Mouse (Mus musculus): ENCODE data around the gene Xpo4. TPM values are rescaled to one million over a fixed set of nuclear protein-coding genes. Genes with fewer than 3 reads are reported as not detected.

Xpo4 gene
- polyA plus RNA-seq, 1 experiment from 2014 or later: 19.6 TPM

DNA sequence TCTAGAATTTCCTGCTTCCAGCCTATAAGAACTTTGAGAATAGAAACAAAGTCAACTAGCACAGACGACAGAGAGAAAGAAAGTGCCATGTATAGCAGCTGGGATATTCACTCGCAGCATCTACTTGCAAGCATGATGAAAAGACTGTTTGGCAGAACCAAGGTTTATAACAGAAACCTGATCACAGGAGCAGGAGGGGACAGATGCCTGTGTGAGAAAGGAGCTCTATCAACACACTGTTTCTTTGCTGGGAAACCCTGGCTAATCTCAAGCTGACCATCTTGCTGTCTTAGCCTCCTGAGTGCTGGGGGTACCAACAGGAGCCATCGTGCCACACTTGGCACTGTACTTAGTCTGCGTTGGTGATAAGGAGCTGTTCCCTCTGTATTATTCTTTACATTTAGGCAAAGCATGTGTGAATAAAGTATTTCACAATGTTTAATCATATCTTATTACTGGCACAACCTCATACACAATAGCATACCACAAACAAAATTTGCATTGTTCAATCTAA, 55.4 kb downstream of the Xpo4 start:
- DNase-seq (ENCODE audit: low spot score): no peak

DNA sequence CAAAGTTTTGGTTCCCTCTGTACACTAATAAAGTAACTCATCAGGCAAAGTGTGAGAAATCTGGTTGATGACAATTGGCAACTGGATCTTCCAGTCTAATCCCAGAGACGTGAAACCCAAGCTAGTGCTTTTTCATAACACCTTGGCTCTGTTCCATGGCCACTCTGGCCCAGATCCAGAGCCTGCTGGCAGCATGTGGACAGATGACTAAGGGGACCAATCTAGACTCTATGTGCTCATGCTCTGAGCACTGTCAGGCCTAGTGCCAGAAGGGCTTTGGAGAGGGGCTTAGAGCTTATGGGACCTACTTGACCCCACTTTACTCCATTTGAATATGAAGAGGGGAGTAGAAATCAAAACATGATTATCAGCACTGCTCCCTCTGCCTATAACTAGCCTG, 57.7 kb downstream of the Xpo4 start:
- no peak for DNase-seq (ENCODE audit: low spot score)

DNA sequence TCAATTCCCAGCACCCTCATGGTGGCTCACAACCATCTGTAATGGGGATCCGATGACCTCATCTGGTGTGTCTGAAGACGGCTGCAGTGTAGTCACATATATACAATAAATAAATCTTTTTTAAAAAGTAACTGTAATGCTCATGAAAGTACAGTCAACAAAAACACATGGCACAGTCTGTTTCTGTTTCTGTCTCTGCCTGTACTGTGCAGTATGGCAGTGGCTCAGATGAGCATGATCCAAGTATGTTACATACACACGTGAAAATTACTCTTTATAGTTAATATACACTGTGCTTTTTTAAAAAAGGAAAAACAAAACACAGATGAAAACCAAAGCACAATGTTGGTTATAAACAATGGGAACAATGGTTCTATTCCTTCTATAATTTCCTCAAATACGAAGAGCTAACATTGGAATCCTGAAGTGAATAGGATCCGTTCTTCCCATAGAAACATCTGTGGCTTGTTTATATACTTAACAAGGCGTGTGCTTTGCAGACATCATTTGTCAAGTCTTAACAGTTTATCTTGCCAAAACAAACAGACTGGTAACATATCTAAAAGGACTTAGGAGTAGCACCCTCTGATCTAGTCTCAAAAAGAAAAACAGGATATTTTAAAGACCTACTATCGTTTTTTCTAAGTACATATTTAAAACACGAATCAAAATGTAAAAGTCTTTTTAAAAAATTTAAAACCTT, 58.4 kb downstream of the Xpo4 start:
- DNase-seq (ENCODE audit: low spot score): no peak

DNA sequence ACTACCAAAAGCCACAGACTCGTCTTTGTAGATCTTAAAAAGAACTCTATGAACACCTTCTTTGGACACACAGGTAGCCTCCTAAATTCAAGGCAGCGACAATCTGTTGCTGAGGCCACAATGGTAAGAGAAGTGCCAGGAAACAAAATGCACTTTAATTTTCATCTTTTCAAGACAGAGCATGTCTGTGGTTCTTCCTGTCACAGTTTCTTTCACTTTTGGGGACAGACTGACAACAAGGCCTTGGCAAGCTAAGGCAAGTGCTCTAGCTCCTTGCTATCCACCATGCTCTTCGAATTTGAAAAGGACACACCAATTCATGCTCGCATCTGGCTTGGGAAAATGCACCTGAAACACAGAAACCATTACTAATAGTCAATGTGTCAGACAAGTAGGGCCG, 72.0 kb downstream of the Xpo4 start:
- DNase-seq (ENCODE audit: low spot score): no peak

DNA sequence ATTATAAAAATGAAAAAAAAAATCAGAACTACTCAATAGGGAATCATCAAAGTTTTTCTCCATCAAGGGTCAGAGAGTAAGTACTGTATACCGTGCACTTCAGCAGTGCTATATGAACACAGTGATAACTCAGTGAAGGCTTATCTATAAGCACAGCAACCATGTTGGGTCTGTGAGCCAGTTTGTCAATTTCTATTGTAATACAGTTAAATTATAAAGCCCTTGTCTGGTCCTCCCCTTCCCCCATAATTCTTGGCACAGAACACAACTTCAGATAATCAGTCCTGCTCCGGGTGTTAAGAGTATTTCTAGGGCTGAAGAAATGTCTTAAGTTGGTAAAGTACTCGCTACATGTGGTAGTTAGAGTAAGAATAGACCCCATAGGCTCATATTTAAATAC, 73.4 kb downstream of the Xpo4 start:
- DNase-seq (ENCODE audit: low spot score): no peak

DNA sequence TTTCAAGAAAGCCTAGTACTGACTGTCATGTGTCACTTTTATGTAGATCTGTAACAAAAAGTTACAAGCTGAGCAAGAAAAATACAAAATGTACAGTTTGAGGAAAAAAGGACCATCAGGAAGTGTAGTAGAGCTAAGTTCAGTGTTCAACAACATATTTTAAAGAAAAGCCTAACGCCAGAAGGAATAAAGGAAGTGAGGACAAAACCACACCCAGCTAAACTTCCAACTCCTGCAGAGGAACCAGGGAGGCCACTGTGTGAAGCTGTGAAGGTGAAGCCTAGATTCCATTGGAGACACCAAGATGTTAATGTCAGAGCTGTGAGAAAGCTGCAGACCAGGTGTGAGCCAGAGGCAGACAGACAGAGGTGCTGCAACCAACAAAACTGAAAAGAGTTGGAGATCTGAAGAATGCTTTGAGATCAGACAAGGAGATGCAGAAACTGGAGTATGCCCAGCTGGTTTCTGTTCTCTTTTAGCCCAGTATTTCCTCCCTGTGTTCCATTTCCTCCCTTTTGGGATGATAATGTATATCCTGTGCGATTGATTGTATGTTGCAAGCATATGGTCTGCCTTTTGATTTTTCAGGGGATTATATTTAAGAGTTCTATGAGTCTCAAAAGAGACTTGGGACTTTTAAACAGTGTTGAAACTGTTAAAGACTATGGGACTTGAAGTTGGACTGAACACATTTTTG, 88.7 kb downstream of the Xpo4 start:
- no peak for DNase-seq (ENCODE audit: low spot score)

DNA sequence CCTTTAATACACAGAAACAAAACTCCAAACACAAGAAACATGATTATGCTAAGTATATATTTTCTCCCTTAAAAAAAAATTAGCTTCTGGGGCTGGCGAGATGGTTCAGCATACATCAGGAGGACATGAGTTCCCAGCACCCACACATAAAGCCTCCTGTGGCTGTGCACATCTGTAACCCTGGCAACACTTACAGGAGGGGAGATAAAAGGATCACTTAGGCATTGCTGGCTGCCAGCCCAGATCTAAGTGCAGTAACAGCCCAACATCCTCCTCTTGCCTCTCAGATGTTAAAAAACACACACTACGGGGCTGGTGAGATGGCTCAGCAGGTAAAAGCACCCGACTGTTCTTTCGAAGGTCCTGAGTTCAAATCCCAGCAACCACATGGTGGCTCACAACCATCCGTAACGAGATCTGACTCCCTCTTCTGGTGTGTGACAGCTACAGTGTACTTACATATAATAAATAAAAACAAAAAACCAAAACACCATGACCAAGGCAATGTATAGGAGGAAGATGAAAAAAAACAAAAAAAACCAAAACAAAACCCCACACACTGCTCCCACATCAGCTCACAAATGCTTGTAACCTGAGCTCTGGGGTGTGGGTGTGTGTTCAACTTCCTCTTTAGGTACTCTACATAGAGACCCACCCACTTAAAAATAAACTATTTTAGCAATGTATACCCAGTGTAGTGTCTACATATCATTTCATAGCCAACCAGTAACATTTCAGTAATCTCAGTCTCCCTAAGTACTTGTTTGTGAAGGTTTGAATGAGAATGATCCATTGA, 90.2 kb downstream of the Xpo4 start:
- no peak for DNase-seq (ENCODE audit: low spot score)

DNA sequence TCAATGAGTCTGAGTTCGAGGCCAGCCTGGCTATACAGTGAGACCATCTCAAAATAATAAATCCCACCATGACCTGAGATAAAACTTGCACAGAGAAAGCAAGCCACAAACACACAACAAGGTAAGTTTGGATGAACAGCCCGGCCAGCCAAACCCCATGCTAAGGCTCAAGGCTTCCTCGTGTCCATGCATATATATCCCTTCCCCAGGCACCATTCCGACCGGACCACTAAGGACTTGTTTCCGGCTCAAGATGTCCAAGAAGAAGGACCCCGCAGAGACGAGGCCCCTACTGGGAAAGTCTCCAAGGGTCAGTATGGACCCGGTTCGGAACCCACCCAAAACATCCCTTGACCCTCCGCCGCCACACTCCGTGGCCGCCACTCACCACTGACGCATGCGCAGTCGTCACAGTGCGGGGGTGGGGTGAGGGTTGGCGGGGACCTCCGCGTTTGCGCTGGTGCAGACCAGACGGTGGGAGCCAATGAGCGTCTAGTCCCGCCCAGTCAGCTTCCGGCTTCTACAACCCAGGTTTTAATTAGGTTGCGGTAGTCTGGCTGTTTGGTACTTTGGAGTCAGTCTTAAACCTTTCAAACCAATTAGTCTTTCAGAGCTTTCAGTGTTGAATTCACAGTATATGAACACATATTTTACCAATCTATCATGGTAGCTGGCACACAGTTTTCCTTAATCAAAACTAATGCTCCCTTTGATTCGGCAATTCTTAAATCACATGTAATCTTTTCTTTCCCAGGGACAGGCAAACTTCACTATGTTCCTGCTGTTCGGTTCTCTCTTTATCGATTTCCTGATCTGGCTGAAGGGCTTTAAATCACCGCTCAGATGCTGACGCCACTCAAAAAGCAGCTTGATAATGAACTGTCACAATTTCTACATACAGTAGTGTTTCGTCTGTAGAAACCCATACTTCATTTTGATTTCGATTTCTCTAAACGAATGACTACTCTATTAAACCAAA, 93.8 kb downstream of the Xpo4 start, which contains the start of gene Eef1akmt1:
Gene Eef1akmt1, minus strand, starts transcription at position 458 of the 979 bp plus-strand sequence.
- peak; percentile 93 for DNase-seq (ENCODE audit: low spot score)

DNA sequence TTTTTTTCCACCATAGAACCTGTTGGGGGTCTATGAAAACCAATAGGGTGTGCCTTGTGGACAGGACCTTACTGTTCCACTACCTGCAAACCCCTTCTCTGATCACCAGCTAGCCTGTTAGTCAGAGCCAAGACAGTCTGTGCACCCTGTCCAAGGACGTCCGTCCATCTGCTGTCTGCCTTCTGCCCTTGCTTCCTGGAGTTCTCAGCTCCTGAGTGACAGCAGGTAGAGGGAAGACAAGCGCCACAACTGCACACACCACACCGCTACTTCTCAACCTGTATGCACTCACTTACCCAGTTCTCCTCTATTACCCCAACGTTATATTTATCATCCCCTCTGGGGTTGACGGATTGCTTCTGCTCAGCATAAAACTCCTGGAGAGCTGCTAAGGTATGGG, 99.6 kb downstream of the Xpo4 start:
- DNase-seq (ENCODE audit: low spot score): no peak

DNA sequence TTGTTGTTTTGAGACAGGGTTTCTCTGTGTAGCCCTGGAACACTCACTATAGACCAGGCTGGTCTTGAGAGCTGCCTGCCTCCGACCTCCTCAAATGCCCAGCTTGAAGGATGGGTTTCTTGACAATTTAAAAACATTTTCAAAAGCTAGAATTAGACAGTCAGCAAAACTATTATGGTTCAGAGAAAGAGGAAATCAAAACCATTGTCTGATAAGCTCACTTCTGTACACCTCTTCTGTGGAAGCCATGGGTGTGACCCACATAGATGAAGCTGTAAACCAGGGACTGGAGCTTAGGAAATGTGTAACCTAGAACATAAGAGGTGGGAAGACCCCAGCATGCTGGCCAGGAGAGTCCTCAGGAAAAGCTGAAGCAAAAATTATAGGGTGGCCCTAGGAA, 108.3 kb downstream of the Xpo4 start:
- no peak for DNase-seq (ENCODE audit: low spot score)

DNA sequence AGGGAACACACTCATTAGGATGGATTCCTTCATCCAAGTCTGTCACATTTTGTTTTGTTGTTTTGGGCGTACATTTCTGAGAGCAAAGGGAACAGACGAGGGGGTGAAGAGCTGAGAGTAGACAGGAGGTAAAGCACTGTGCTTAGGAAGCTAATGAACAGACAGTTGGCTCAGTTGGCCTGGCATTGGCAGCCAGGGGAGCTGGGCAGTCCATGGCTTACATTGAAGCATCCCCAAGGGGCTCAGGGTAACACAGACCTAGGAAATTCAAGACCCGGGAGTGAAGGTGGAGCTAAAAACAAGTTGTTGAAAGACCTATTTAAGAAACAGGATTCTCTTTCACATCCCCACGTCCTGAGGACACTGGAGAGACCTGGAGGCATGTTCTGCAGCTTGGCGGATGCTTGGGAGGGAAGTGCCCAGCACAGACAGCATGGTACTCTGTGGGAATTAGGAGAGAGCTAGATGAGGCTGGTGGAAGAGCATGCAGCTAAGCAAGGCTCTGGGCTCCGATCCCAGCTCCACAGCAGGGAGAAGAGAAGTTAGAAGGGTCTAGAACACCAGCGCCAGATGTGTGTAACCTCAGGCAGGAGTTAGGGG, 109.7 kb downstream of the Xpo4 start:
- DNase-seq (ENCODE audit: low spot score): no peak

DNA sequence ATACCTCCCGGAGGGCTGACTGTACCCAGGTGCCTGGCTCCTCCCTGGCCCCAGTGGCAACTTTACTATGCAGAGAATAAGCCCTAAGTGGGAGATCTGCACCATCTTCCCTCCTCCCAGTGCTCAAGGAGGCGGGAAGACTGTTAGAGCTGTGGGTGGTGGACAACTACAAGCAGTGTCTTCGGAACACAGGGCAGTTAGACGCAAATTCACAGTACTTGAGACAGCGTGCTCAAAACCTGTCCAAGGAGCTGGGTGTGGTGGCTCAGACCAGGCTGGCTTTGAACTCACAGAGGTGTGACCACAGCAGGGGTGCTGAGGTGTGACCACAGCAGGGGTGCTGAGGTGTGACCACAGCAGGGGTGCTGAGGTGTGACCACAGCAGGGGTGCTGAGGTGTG, 110.8 kb downstream of the Xpo4 start:
- DNase-seq (ENCODE audit: low spot score): no peak

DNA sequence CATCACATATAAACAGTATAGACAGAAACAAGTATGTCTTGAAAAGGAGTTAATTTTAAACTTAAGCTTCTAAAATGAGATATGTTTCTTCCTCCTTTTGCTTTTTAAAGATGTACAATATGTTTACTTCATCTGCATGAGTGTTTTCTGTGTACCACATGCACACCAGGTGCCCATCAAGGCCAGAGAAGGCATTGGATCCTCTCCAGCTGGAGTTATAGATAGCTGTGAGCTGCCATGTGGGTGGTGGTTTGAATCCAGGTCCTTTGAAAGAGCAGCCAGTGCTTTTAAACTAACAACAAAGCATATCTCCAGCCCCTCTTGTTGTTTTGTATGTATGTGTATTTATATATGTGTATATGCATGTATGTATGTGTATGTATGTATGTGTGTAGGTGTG, 112.3 kb downstream of the Xpo4 start:
- no peak for DNase-seq (ENCODE audit: low spot score)

DNA sequence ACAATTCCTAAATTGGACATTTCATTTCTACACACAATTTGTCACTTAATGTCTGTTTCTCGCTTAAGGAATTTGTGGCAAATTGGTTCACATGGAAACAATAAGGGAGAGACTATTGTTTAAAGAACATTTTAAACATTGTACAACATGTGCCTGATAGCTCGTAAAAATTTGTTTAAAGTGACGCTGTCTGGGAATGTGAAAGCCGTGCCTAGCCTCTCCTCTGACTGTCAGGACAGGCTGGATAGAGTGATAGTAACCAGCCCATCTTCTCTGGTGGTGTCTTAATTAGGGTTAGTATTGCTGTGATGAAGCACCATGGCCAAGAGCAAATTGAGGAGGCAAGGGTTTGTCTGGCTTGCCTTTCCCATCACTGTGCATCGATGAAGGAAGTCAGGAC, 118.2 kb downstream of the Xpo4 start:
- no peak for DNase-seq (ENCODE audit: low spot score)

DNA sequence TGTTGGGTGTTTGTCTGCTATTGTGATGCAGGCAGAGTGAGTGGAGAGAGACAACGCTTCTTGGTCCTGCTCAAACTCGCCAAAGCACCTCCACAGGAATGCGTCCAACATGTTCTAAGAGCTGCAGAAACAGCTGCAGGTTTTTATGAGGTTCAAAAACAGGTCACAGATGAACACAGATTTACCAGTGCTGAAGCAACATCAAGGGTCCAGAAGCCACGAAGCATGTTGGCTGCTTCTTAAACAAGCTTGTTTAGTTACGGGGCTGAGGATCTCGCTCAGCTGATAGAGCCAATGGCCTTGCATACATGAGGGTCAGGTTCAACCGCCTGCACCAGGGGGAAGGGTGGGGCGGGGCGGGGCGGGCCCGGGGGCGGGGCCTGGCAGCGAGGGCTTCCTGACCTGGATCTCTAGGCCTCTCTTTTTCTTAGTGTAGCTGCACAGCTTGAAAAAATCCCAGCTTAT, 118.6 kb downstream of the Xpo4 start:
- peak; percentile 21 for DNase-seq (ENCODE audit: low spot score)

DNA sequence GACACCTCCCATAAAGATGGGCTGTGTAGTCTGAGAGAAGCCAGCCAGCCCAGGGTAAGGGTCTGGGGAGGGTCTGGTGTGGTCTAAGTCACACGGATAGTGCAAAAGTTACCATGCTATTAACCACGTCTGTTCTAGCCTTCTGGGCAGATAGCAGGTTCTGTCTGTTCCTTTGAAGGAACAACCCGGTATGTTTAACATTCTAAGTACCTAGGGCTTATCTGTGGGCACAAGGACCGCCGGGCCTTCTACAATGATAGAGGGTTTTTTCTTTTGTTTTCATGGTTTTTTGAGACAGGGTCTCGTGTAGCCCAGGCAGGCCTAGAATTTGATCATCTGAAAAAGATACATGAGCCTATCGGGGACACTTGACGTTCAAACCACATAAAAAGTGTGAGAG, 119.1 kb downstream of the Xpo4 start:
- no peak for DNase-seq (ENCODE audit: low spot score)

DNA sequence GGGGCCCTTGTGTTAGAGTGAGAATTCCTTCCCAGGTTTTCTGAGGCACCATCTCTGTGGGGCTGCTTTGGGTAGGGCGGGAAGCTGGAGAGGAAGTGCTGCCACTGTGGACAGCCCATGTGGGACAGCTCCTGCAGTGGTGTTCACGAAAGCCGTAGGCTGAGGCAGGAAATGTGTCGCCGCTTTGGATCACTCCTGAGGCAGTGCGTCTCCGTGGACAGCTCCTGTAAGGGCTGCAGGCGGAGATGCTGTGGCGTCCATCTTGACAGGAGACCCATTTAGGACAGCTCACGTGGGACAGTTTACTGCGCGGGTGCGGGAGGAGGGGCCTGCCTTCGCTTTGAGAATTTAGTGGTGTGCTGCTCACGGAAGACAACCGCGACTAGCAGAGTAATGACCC, 119.7 kb downstream of the Xpo4 start:
- DNase-seq (ENCODE audit: low spot score): no peak

DNA sequence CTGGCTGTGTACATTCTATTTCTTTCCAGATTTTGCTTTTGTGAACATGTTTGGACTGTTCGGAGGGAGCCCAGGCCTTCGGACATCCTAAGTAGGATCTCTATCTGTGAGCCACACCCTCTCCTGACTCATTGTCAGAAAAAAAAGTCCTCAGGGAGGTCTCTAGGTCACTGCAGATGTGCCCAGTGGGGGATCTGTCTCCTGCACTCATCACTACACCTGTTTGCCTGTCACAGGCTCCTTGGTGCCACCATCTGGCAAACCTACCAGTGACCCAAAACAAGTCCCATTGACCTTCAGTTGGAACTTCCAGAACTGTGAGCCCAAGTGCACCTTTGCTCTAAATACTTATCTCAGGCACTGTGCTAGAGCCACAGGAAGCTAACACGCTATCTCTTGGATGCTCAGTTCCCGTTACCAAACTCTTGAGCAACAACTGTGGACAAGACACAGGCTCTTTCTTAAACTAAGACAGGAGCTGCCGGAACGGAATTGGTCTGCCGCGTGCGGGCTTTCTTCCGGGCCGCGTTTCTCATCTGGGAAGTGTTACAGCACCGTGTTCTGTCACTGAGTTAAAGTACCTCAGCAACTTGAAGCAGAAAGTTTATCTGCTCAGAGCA, 121.7 kb downstream of the Xpo4 start:
- DNase-seq (ENCODE audit: low spot score): no peak

DNA sequence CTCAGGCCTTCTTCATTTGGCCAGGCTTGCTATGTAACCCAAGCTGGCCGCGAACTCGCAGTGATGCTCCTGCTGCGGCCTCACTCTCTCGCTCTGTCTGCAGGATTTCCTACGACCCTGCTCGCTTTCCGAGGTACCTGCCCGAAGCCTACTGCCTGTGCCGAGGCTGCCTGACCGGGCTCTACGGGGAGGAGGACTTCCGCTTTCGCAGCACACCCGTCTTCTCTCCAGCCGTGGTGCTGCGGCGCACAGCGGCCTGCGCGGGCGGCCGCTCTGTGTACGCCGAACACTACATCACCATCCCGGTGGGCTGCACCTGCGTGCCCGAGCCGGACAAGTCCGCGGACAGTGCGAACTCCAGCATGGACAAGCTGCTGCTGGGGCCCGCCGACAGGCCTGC, 123.0 kb downstream of the Xpo4 start:
- DNase-seq (ENCODE audit: low spot score): no peak

DNA sequence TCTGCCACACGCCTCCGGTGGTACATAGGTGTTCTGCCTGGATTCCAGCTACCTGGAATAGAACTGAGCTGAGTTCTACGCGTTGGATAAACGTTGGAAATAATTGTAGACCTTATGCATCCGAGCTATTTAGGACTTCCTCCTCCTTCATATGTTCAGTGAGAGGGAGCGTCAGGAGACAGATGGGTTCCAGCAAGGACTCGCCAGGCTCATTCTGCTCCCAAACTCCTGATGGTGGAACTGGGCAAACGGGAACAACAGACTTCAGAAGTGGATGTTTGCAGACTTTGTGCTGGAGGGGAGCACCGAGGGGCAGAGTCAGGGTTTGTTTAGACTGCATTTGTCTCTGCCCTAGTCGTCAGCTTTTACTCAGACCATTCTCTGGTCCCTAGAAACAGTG, 124.5 kb downstream of the Xpo4 start:
- DNase-seq (ENCODE audit: low spot score): no peak
